Mouse (Mus musculus) gastrocnemius, postnatal 36 days (tissue): ENCODE measurements at regions not wholly inside any gene's neighbourhood (a gene's known extent, or its start where the extent isn't known, plus 50 kb on each side); places are given as distances from the start of the nearest gene placed in this dataset.

Experiments used
- DNase-seq, 2 experiments: peaks; one replicate each; pipeline ENCODE4 v3.0.0; 2022
- intact Hi-C: fragments of 180-260 bp; cut with DNase I; formaldehyde crosslinking; loops from one replicate; pipeline ENCODE4 v1.15.1; 2025

GRCm38 (mm10) chr11:25356671-25357586, 853.6 kb downstream of the 5730522E02Rik start:
- no peak for DNase-seq
- intact Hi-C loops = no loop called here

- DNase-seq = no peak
- intact Hi-C loops = no loop called here
Observed at GRCm38 (mm10) chr11:25335667-25336066, 874.9 kb downstream of the 5730522E02Rik start.

GRCm38 (mm10) chr11:25330696-25331095, 879.9 kb downstream of the 5730522E02Rik start:
- intact Hi-C loops = no loop called here
- DNase-seq = no peak

GRCm38 (mm10) chr11:25322426-25322825, 888.1 kb downstream of the 5730522E02Rik start:
- no peak for DNase-seq
- intact Hi-C loops = no loop called here

GRCm38 (mm10) chr11:25321494-25321893, 889.1 kb downstream of the 5730522E02Rik start:
- intact Hi-C loops = no loop called here
- DNase-seq = no peak

- DNase-seq = no peak
- intact Hi-C loops = no loop called here
Observed at GRCm38 (mm10) chr11:25314645-25315044, 895.9 kb downstream of the 5730522E02Rik start.

- DNase-seq = no peak
- intact Hi-C loops = no loop called here
Observed at GRCm38 (mm10) chr11:25313879-25314278, 896.7 kb downstream of the 5730522E02Rik start.

- intact Hi-C loops = no loop called here
- no peak for DNase-seq
Observed at GRCm38 (mm10) chr11:25313308-25313707, 897.3 kb downstream of the 5730522E02Rik start.

GRCm38 (mm10) chr11:25310754-25311153, 899.8 kb downstream of the 5730522E02Rik start:
- no peak for DNase-seq
- intact Hi-C loops = no loop called here

GRCm38 (mm10) chr11:25301130-25301529, 909.4 kb downstream of the 5730522E02Rik start:
- DNase-seq = peak in 1 of 2 experiments; percentile 8
- intact Hi-C loops = loop anchor here (10.0 kb wide), 2 partner anchors 886 to 1216 kb away; no protein-coding TSS in a partner anchor

GRCm38 (mm10) chr11:25288346-25288745, 922.2 kb downstream of the 5730522E02Rik start:
- intact Hi-C loops = no loop called here
- DNase-seq = no peak

- intact Hi-C loops = no loop called here
- DNase-seq = no peak
Observed at GRCm38 (mm10) chr11:25287458-25288247, 922.9 kb downstream of the 5730522E02Rik start.

GRCm38 (mm10) chr11:25269936-25270540, 940.5 kb downstream of the 5730522E02Rik start:
- intact Hi-C loops = no loop called here
- no peak for DNase-seq

GRCm38 (mm10) chr11:25262906-25263305, 947.7 kb downstream of the 5730522E02Rik start:
- intact Hi-C loops = no loop called here

GRCm38 (mm10) chr11:25259691-25260090, 950.9 kb downstream of the 5730522E02Rik start:
- intact Hi-C loops = no loop called here
- no peak for DNase-seq

More at GRCm38 (mm10) chr11:25262906-25263305, 947.7 kb downstream of the 5730522E02Rik start:
- no peak for DNase-seq

- DNase-seq = no peak
- intact Hi-C loops = no loop called here
Observed at GRCm38 (mm10) chr11:25233360-25233890, 977.1 kb downstream of the 5730522E02Rik start.
